Mouse (Mus musculus) liver, embryonic 14.5 days (tissue): ENCODE results near the gene Cib2. TPM values are rescaled to one million over a fixed set of nuclear protein-coding genes. Genes with fewer than 3 reads are reported as not detected.

Experiments used
- ATAC-seq: fragments of 200-750 bp; cut with Nextera tagmentation; 2 replicates; pipeline ENCODE4 v1.8.0; 2017; ENCODE audit warnings: moderate number of reproducible peaks, mild to moderate bottlenecking, moderate library complexity; ENCODE audit not compliant: insufficient read depth
- DNase-seq, 3 experiments: peaks; one replicate each; pipeline ENCODE4 v3.0.0-alpha.2; 2012 to 2013; ENCODE audit warnings: low read depth in 3 of 3, low spot score in 3 of 3
- H3K27ac ChIP-seq: fragments of 300-500 bp; sonication (generic); 2 replicates; pipeline ENCODE4 v1.5.1; 2014; ENCODE audit warnings: moderate library complexity, mild to moderate bottlenecking, control low read depth, inconsistent platforms
- H3K27me3 ChIP-seq: fragments of 300-500 bp; sonication (generic); 2 replicates; pipeline ENCODE4 v1.6.1; 2014; ENCODE audit warnings: mild to moderate bottlenecking, low read length, moderate library complexity; ENCODE audit not compliant: control insufficient read depth, insufficient read depth
- H3K36me3 ChIP-seq: fragments of 300-500 bp; sonication (generic); replicated peaks from 2 replicates; pipeline ENCODE4 v1.6.1; 2014; ENCODE audit warnings: low read depth; ENCODE audit not compliant: control insufficient read depth, insufficient read depth
- H3K4me1 ChIP-seq, 2 experiments: fragments of 200-500 bp in 1 of 2; fragments of 300-500 bp in 1 of 2; sonication (generic) in 1 of 2; replicated peaks; 2 replicates each; pipeline ENCODE4 v1.6.1; 2012 to 2014; ENCODE audit warnings: antibody characterized with exemption in 1 of 2, inconsistent platforms in 1 of 2, low read length in 1 of 2; ENCODE audit not compliant: control insufficient read depth in 2 of 2, insufficient read depth in 2 of 2
- H3K4me2 ChIP-seq: fragments of 300-500 bp; sonication (generic); 2 replicates; pipeline ENCODE4 v1.6.1; 2014; ENCODE audit warnings: low read depth, mild to moderate bottlenecking, control low read depth, moderate library complexity
- H3K4me3 ChIP-seq, 2 experiments: fragments of 200-500 bp in 1 of 2; fragments of 300-500 bp in 1 of 2; sonication (generic) in 1 of 2; 2 replicates each; pipeline ENCODE4 v1.5.1; 2012 to 2014; ENCODE audit warnings: low read depth in 2 of 2, low read length in 2 of 2, mild to moderate bottlenecking in 2 of 2, control low read depth in 1 of 2, inconsistent platforms in 1 of 2, moderate library complexity in 1 of 2; ENCODE audit not compliant: insufficient read depth in 1 of 2
- H3K9ac ChIP-seq: fragments of 300-500 bp; sonication (generic); replicated peaks from 2 replicates; pipeline ENCODE4 v1.6.1; 2014; ENCODE audit warnings: mild to moderate bottlenecking, control low read depth, moderate library complexity
- H3K9me3 ChIP-seq: fragments of 300-500 bp; sonication (generic); 2 replicates; pipeline ENCODE4 v1.6.1; 2016; ENCODE audit warnings: low read length, mixed read lengths; ENCODE audit not compliant: control insufficient read depth
- CTCF ChIP-seq: IDR thresholded peaks from 2 replicates; pipeline ENCODE4 v1.5.1; 2016; ENCODE audit warnings: antibody characterized with exemption, low read depth, control low read depth
- EP300 ChIP-seq: IDR thresholded peaks from 2 replicates; pipeline ENCODE4 v1.6.1; 2016; ENCODE audit warnings: antibody characterized with exemption, low read depth
- WGBS: fragments of 180-500 bp; shearing (Covaris S2); extraction: QIAGEN DNeasy Blood & Tissue Kit; methylation state at CpG from one replicate; pipeline ENCODE4 v1.1.7; 2014; ENCODE audit not compliant: insufficient replicate concordance; 5-methylcytosine and 5-hydroxymethylcytosine counted together
- polyA plus RNA-seq, 2 experiments: library from polyadenylated mRNA; depleted of rRNA in 1 of 2; stranded (reverse) in 1 of 2; unstranded in 1 of 2; fragments of >200 nt; fragmentation: Nextera tagmentation in 1 of 2; extraction: Ambion mirVana in 1 of 2; gene quantifications; 2 replicates each; pipeline versions ENCODE4 v1.2.1 to v1.2.3; 2012 to 2014

Cib2 gene
- polyA plus RNA-seq, 2 experiments, result 0.84 to 2.2 TPM

DNA sequence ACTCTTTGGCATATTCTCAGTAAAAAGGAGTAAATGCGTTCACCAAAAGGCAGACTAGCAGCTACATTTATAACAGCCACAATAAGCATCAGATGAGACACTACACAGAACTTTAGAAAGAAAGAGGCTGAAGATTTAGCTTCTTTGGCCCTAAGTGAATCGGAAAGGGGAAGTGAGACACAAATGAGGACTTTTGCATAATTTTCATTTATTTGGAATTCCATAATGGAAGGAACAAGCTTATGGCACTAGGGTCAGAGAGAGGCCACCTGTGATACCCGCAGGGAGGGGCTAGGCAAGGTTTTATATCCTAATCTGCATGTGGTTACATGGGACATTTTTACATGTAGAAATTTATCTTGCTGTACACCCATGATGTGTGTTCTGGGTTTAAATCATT is 22.5 kb downstream of the Cib2 start:
- ATAC-seq (no peak), DNase-seq (no peak)
- Histone ChIP-seq H3K27me3 (no peaks in the 10 kb centered on the region), H3K9ac (no peak overlapping the region), H3K36me3 (no peaks in the 10 kb centered on the region), H3K4me2 (no peak overlapping the region), H3K4me1 (no peaks in the 10 kb centered on the region), H3K9me3 (no peaks in the 10 kb centered on the region), H3K27ac (no peak overlapping the region), H3K4me3 (no peak overlapping the region)
- no peak for TF ChIP-seq EP300
- TF ChIP-seq CTCF, result no peak
- WGBS, result 60% methylated on average over 3 of the region's 3 CpGs

DNA sequence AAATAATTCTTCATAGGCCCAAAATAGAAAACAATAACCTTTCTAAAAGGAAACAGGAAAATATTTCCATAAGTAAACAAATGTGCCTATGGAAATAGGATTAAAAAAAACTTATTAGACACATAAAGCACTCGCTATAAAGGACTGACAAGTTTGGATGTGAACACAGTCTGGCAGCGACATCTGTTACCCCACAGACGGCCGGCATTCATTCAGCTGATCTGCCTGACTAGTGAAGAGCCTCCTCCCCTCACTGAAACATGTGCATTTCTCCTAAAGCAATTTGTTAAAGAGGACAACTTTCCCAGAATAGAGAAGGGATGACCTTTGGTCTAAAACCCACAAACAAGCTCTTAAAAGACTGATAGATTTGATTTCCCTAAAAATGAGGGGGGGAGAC is 23.0 kb downstream of the Cib2 start:
- no peaks in the 10 kb centered on the region for H3K27me3 ChIP-seq
- no peak for DNase-seq
- 58% methylated on average over 4 of the region's 4 CpGs for WGBS
- no peak overlapping the region for H3K4me2 ChIP-seq
- H3K9me3 ChIP-seq, result no peaks in the 10 kb centered on the region
- no peak overlapping the region for H3K27ac ChIP-seq
- no peaks in the 10 kb centered on the region for H3K4me1 ChIP-seq
- ATAC-seq, result no peak
- no peak for TF ChIP-seq CTCF
- TF ChIP-seq EP300, result no peak
- no peaks in the 10 kb centered on the region for H3K36me3 ChIP-seq
- no peak overlapping the region for H3K9ac ChIP-seq
- H3K4me3 ChIP-seq, result no peak overlapping the region

- Histone ChIP-seq H3K27me3 (no peaks in the 10 kb centered on the region), H3K9ac (no peak overlapping the region), H3K4me3 (no peak overlapping the region), H3K9me3 (no peaks in the 10 kb centered on the region), H3K36me3 (no peaks in the 10 kb centered on the region), H3K27ac (no peak overlapping the region), H3K4me2 (no peak overlapping the region), H3K4me1 (no peaks in the 10 kb centered on the region)
- DNase-seq, result no peak
- no peak for ATAC-seq
- TF ChIP-seq CTCF (no peak), EP300 (no peak)
- WGBS, result 65% methylated on average over 7 of the region's 7 CpGs
These were observed 23.8 kb downstream of the Cib2 start for GRCm38 (mm10) chr9:54536236-54536635.

GRCm38 (mm10) chr9:54533975-54534374 is 26.0 kb downstream of the Cib2 start:
- WGBS, result 57% methylated on average over 5 of the region's 5 CpGs
- ATAC-seq, result no peak
- Histone ChIP-seq H3K36me3 (no peaks in the 10 kb centered on the region), H3K4me2 (no peak overlapping the region), H3K27ac (no peak overlapping the region), H3K4me1 (no peaks in the 10 kb centered on the region), H3K9ac (no peak overlapping the region), H3K9me3 (no peaks in the 10 kb centered on the region), H3K27me3 (no peaks in the 10 kb centered on the region), H3K4me3 (no peak overlapping the region)
- TF ChIP-seq CTCF (no peak), EP300 (no peak)
- DNase-seq, result no peak

- Histone ChIP-seq H3K4me3 (no peak overlapping the region), H3K27me3 (no peaks in the 10 kb centered on the region), H3K9ac (no peak overlapping the region), H3K9me3 (no peaks in the 10 kb centered on the region), H3K36me3 (no peaks in the 10 kb centered on the region), H3K4me1 (no peaks in the 10 kb centered on the region), H3K4me2 (no peak overlapping the region), H3K27ac (no peak overlapping the region)
- DNase-seq (no peak), ATAC-seq (no peak)
- no peak for TF ChIP-seq CTCF
- TF ChIP-seq EP300, result no peak
- 66% methylated on average over 2 of the region's 2 CpGs for WGBS
These were observed 27.1 kb downstream of the Cib2 start for GRCm38 (mm10) chr9:54532926-54533325.
